ENCODE assay signal across 8 mouse cellular contexts in genomic region chr5:109690537-109691201, GRCm38 (mm10). TPM values are rescaled to one million over a fixed set of nuclear protein-coding genes. Genes with fewer than 3 reads are reported as not detected.
DNase-seq lines count a peak whose midpoint lies in the region; ATAC-seq and TF ChIP-seq lines count a peak whose summit lies in the region.
"Not testable (repeated sequence)": the region's sequence is repeated elsewhere in the genome, so short reads cannot be mapped to it uniquely, and the experiment has no call there.

TSS of gene 5430403G16Rik (minus strand) at chr5:109691041.

- not testable (repeated sequence) for H3K27me3 ChIP-seq in erythroblast, embryonic 14.5 days (ENCODE audit: control insufficient read depth); heart, embryonic 11.5 days (ENCODE audit: control insufficient read depth, insufficient read depth, low read length); kidney, embryonic 16.5 days (ENCODE audit: insufficient read depth, low read length); liver, adult 2 months (ENCODE audit: control insufficient read depth, insufficient read depth, low read length); myocyte (ENCODE audit: control insufficient read depth, insufficient read depth, insufficient read length); splenic B cell, adult 2 months (ENCODE audit: control insufficient read depth, insufficient read depth, low read length, poor library complexity, severe bottlenecking)

- not testable (repeated sequence) for H3K36me3 ChIP-seq in erythroblast, embryonic 14.5 days (ENCODE audit: control insufficient read depth); heart, embryonic 11.5 days (ENCODE audit: control insufficient read depth, insufficient read depth, low read length); kidney, embryonic 16.5 days (ENCODE audit: insufficient read depth, low read length); liver, adult 2 months (ENCODE audit: control insufficient read depth, insufficient read depth, low read length); myocyte (ENCODE audit: control insufficient read depth, insufficient read depth); splenic B cell, adult 2 months (ENCODE audit: control insufficient read depth, insufficient read depth, low read length, poor library complexity, severe bottlenecking)

- WGBS in heart, embryonic 11.5 days (ENCODE audit: insufficient replicate concordance) = 0% methylated on average over 23 of the region's 26 CpGs
- WGBS in kidney, embryonic 16.5 days = 0% methylated on average over 26 of the region's 26 CpGs
- under 1% methylated on average over 26 of the region's 26 CpGs for WGBS in liver, adult 2 months

- ATAC-seq in heart, embryonic 11.5 days (replicated peaks; ENCODE audit: insufficient number of reproducible peaks, low FRiP score, low TSS enrichment) = peak; percentile 99
- peak; percentile 99 for ATAC-seq in kidney, embryonic 16.5 days (ENCODE audit: low FRiP score, low TSS enrichment)

- H3K4me3 ChIP-seq in erythroblast, embryonic 14.5 days (replicated peaks) = peak within 1 kb of the TSS; percentile 67
- H3K4me3 ChIP-seq in heart, embryonic 11.5 days (ENCODE audit: low read depth, low read length) = peak within 1 kb of the TSS; percentile 69
- H3K4me3 ChIP-seq in kidney, embryonic 16.5 days (ENCODE audit: low read length) = peak within 1 kb of the TSS; percentile 71
- H3K4me3 ChIP-seq in liver, adult 2 months (ENCODE audit: insufficient read depth, low read depth, low read length) = peak within 1 kb of the TSS; percentile 61
- H3K4me3 ChIP-seq in myocyte = not testable (repeated sequence)

- H3K4me1 ChIP-seq in erythroblast, embryonic 14.5 days (ENCODE audit: control insufficient read depth); heart, embryonic 11.5 days (ENCODE audit: control insufficient read depth, insufficient read depth, low read length); kidney, embryonic 16.5 days (ENCODE audit: insufficient read depth, low read length); liver, adult 2 months (ENCODE audit: control insufficient read depth, insufficient read depth, low read length): not testable (repeated sequence)

- H3K9ac ChIP-seq in heart, embryonic 11.5 days (ENCODE audit: low read depth, low read length) = peak within 1 kb of the TSS; percentile 84
- H3K9ac ChIP-seq in kidney, embryonic 16.5 days (replicated peaks; ENCODE audit: low read length) = peak within 1 kb of the TSS; percentile 86
- peak within 1 kb of the TSS; percentile 60 for H3K9ac ChIP-seq in liver, adult 2 months (ENCODE audit: low read depth, low read length)

- not testable (repeated sequence) for TF ChIP-seq CTCF in liver, adult 2 months (IDR thresholded peaks at IDR 0.05; ENCODE audit: low read depth, low read length)

- not testable (repeated sequence) for H3K9me3 ChIP-seq in erythroblast, embryonic 14.5 days (ENCODE audit: control insufficient read depth, low read length); heart, embryonic 11.5 days (replicated peaks; ENCODE audit: control insufficient read depth, low read length); kidney, embryonic 16.5 days (ENCODE audit: low read length)

- peak within 1 kb of the TSS; percentile 72 for H3K4me2 ChIP-seq in heart, embryonic 11.5 days
- peak within 1 kb of the TSS; percentile 63 for H3K4me2 ChIP-seq in kidney, embryonic 16.5 days (replicated peaks; ENCODE audit: low read depth, low read length)
- H3K4me2 ChIP-seq in myocyte (ENCODE audit: low read depth) = peak within 1 kb of the TSS; percentile 38

- H3K79me2 ChIP-seq in liver, adult 2 months (ENCODE audit: control insufficient read depth, insufficient read depth, low read length); myocyte (ENCODE audit: control insufficient read depth, insufficient read depth): not testable (repeated sequence)

- H3K27ac ChIP-seq in heart, embryonic 11.5 days (ENCODE audit: low read depth, low read length) = peak within 1 kb of the TSS; percentile 59; the same call in 1 of the 2 replicates
- H3K27ac ChIP-seq in kidney, embryonic 16.5 days (ENCODE audit: low read length) = peak within 1 kb of the TSS; percentile 91
- peak within 1 kb of the TSS; percentile 72 for H3K27ac ChIP-seq in liver, adult 2 months (replicated peaks; ENCODE audit: insufficient read depth, low read depth, low read length)

- DNase-seq in A20 (ENCODE audit: low read depth, low spot score) = peak; percentile 94
- DNase-seq in brain, adult 2 months (ENCODE audit: low read depth, low spot score) = peak; percentile 95
- peak; percentile 96 for DNase-seq in liver, adult 2 months (ENCODE audit: extremely low read depth, low read depth, low spot score)
- DNase-seq in splenic B cell, adult 2 months (ENCODE audit: low read depth, low spot score) = peak; percentile 88

- not testable (repeated sequence) for H3ac ChIP-seq in myocyte (ENCODE audit: control insufficient read depth, insufficient read length)

- TF ChIP-seq POLR2A in liver, adult 2 months (IDR thresholded peaks at IDR 0.05; ENCODE audit: extremely low read depth, insufficient read depth, low read length); myocyte (IDR thresholded peaks at IDR 0.05; ENCODE audit: insufficient read length, low read depth): not testable (repeated sequence)

RNA-seq across cellular contexts. Expression of gene 5430403G16Rik, which starts in this region (rescaled TPM):
- not detected in 2 replicates for polyA plus RNA-seq in erythroblast, embryonic 14.5 days (2012)
- polyA plus RNA-seq in heart, embryonic 11.5 days (2014; fragmentation: Nextera tagmentation; extraction: Ambion mirVana) = 1.6 and 1.9 TPM in 2 replicates
- 3.5 and 3.6 TPM in 2 replicates for polyA plus RNA-seq in kidney, embryonic 16.5 days (2015; fragmentation: Nextera tagmentation; extraction: Ambion mirVana)
- 0.67 and 1.8 TPM in 2 replicates for total RNA-seq in liver, adult 2 months (2014; rRNA removed)
- polyA plus RNA-seq in liver, adult 2 months (2012; rRNA removed) = 0.10 and 0.14 TPM in 2 replicates
- 0.08 TPM for polyA plus RNA-seq in myocyte (2012; fragmentation: generic; extraction: Trizol)
